Mouse (Mus musculus) spleen, adult 12 weeks (tissue): ENCODE measurements around the gene Nt5e.

ENCODE experiments used
- DNase-seq: peaks from one replicate; pipeline ENCODE4 v3.0.0; 2022; ENCODE audit warnings: low spot score

The Nt5e gene

DNA sequence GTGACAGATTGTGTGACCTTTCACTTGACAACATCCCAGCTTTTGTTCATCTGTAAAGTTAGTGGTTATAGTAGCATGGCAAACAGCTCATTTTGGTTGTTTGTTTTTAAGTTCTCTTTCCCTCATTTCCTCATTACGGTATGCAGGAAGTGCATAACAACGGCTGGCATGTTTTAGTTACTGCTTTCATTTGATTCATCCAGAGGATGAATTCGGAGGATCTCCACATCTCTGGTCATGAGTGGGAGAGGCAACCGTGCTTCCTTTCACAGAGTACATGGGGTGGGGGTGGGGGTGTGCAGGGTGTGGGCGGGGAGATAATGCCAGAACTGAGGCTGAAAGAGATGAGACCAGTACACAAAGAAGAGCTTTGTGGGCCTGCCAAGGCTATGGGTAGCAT, 19.9 kb downstream of the Nt5e start:
- no peak for DNase-seq

DNA sequence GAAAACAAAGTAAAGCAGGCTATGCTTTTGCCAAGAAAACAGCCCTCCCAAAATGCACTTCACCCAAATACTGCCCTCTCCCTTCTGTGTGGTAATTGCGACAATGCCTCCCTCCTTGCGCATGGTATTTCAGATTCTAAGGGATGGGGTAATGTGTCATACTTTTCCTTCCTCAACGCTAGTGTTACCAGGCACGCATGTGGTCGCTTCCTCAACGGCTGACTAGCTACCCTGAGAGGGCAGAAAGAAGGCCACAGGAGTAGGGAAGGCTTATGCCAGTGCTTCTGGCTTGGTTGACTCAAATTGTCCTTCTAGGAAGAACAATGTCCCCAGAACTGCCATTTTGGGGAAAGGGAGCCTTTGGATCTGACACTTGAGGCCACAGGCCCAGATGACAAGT, 21.6 kb downstream of the Nt5e start:
- DNase-seq, result no peak

DNA sequence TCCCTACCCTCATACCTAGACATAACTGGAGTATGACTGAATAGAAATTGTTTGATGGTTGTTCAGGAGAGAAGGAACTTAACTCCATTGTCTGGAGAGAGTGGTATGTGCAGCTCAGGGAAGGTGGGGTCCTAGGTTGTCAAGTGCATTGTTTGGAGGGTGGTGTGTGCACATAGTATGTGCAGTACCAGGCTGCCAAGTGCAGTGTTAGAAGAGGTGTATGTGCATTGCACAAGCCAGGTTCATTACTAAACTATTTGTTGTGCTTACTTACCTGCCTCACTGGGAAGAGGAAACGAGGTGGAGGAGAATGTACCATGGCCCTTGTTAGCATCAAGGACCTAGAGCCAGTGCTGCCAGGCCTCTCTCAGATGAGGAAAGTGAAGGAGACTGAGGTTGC, 23.3 kb downstream of the Nt5e start:
- DNase-seq, result no peak

DNA sequence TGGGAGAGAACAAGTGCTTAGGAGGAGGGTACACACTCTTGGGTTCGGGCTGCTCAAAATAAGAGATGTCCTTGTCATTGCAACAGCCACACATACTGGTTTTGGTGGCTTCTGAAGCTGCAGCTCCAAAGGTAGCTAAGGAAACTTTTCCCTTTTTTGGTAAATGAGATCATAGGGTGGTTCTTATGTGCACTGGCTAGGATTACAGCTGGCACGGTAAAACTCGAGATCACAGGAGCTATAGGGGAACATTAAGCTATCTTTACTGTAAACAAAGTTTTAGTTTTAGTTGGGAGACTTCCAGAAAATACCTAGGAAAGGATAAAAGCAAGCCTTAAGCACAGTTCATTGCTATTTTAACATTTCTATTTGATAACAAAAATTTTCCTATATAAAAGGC, 24.2 kb downstream of the Nt5e start:
- DNase-seq, result no peak

DNA sequence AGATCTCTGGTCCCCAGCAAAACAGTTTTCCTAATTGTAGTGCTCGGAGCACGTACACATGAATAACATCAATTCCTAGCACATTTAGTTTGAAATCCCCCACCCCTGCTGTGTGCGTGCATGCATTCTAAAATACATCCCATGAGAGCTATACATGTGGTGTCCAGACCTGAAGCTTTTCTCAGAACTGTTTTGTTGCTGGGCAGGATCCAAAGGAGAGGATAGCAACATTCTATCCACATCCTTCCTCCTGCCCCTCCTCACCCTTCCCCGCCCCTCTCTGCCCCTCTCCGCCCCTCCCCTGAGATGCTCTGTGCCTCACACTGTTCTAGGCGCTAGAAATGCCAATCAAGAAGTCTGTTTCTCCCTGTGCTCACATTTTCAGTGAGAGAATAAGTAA, 25.7 kb downstream of the Nt5e start:
- DNase-seq, result no peak

DNA sequence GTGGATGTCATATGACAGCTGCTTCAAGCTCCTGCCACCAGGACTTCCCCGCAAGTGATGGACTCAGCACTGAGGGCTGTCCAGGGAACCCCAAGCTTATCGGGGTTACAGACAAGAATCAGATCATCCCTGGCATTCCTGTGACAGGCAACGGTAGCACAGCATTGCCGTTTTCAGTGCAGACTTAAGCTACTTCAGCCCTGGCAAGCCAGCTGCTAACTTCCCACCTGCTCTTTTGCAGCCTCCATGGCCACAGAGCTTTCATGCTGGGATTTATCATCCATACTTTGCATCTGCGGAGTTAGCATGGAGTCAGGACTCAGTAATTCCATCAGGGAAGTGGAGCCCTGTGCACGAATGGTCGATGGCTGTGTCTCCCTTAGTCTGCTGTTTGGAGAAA, 26.5 kb downstream of the Nt5e start:
- DNase-seq, result no peak

DNA sequence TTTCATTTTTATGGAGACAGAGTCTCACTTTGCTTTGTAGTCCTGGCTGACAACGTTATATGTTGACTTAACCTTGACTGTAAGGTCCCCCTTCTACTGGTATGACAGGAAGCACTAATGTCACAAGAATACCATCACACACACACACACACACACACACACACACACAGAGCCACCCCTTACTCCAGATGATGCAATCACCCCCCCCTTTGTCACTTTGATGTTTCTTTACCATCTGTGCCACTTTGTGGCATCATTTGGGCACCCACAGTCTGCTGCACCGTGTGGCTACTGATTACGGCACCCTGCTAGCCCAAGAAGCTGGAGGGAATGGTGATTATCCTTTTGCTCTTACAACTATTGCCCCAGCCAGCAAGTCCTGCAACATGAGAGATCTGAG, 30.2 kb downstream of the Nt5e start:
- no peak for DNase-seq

DNA sequence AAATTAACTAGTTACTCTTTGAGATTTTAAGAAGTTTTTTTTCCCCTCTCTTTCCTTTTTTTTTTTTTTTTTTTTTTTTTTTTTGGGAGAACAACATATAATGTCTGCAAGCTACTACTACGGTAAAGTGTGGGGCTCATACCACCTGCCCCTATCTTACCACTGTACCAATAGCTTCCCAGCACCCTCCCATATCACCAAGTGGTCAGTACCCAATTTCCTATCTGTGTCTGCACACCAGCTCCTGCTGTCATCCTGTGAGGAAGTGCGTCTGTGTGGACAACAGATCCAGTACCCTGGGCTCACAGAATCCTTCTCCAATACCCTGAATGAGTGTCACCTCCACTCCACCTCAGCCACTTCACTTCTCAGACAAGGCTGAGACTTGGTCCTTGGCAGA, 32.1 kb downstream of the Nt5e start:
- no peak for DNase-seq

DNA sequence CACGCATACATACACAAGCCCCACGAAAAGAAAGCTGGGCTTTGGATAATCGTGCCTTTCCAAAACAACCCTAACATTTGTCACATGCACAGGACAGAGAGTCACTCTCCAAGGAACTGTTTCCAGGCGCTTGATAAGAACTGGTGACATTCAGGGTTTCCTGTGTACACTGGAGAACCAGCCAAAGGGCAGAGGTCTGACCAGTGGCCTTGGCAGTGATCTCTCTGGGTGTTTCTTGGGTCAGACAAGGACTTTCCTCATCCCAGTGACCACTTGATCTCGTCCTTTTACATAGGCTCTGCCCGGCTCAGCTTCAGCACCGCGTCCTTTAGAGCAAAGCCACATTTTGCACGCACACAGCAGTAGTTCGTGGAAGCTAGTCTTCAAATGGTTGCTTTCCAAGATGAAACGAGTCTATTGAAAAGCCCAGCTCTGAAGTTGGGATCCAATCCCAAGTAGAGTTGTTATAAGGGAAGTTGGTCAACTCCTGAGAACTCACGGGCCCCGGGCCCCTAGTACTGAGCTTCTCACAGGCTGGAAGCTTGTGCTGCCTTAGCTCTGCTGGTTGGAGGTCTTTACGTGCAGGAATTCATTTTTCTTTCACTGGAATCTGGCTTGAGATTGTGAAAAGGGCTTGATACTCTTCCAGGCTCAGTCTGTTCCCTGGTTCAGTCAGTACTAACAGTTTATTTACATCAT, 34.4 kb downstream of the Nt5e start:
- DNase-seq, result no peak

DNA sequence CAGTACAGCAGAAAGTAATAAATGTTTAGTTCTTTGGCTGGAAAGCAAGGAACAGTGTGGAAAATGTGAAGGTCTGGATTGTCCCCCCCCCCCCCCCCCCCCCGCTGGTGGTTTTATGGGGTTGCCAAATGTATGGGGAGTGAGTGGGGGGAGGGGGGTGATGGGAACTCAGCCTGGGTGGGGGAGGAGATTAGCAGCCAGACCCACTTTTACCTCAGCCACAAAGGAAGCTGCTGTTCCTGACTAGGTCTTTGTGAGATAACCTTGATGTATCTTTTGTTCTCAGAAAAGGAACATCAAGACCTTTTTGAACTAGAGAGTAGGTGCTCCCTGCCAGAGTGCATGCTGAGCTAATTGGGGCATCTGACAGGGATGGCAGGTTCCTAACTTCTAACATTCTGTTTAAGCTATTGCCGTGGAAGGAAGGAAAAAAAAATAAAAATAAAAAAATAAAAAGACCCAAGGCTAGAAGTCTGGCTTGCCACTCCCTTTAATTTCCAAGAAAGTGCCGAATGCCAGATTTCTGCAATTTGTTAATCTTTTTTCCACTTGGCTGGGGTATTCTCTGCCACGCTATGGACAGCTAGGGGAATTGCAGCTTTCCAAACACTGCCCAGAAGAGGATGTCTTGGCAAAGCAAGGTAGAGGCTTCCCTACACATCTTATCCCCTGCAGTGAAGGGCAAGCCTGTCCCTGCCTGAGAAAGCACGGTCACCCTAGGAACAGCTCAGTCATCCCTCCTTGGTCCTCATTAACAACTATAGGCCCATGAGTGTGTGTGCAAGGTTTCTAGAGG, 35.3 kb downstream of the Nt5e start:
- DNase-seq, result no peak

DNA sequence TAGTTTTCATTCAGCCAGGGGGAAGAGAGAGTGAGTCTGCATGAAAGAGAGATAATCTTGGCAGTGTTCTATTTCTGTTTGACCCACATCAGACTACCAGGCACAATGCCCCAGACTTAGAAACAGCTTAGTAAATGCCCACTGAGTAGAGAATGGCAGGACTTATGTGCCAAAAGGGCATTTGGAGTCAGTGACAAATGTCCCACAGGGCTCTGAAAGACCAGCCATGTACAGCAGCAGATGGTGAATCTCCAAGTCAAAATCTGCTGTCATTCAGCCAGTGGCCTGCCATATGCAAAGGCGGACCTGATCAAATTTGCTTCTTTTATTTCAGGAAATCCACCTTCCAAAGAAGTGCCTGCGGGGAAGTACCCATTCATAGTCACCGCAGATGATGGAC, 36.1 kb downstream of the Nt5e start:
- DNase-seq, result no peak

DNA sequence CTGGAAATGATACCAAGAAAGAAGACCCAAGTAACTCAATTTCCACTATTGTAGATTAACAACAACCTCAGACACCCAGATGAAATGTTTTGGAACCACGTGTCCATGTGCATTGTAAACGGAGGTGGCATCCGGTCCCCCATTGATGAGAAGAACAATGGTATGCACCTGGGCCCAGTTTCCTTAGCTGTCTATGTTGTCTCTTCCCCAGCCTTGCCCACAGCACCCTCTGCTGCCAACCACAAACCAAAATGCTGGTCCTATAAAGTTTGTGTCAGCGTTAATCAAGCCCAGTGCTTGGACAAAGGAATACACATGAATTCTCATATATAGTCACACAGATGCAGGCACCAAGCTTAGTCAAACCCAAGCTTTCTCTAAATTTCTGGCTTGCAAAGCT, 39.3 kb downstream of the Nt5e start:
- no peak for DNase-seq

DNA sequence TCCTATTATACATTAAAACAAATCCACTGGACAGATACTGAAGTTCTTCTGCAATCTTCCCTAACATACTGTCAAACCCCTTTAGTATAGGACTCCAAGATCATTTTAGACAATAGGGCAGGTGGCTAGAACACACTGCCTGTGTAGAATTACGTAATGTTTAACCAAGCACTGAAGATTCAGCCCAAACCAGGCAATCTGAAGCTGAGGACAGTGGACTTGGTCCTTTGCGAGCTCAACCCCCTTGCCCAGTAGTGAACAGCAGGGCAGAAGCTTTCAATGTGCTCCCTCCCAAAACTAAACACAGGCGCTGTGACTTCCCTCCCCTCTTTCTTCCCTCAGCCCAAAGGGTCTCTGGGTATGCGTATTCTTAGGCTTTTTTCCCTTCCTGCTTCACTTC, 39.8 kb downstream of the Nt5e start:
- DNase-seq, result no peak

DNA sequence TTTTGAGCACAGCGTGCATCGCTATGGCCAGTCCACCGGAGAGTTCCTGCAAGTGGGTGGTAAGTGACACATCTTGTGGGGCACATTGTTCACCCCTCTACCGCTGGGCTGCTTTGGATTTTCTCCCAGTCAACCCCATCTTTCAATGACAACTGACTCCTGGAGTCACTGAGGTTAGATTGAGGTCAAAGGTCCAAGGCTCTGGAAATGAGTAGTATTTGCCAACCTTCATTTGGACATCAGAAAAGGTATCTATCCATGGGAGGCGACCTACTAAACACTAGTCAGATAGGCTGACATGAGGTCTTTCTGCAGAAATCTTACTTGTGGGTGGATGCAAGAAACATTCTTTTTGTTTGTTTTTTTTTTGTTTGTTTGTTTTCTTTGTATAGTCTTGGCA, 40.3 kb downstream of the Nt5e start:
- no peak for DNase-seq

DNA sequence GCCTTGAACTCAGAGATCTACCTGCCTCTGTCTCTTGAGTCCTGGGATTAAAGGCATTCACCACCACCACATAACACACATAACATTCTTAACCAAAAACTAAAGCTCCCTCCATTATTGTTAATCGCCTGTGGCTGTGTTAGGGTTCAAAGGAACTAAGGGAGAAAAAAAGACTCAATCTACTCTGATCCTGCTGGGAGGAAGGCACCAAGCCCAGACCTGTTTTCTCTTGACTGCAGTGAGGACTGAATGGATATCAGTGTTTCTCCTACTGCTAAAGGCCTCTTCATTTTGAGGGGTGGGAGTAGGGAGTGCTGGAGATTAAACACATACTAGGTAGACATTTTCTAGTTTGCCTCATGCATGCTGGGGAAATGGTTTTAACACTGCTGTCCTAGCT, 40.8 kb downstream of the Nt5e start:
- DNase-seq, result no peak

DNA sequence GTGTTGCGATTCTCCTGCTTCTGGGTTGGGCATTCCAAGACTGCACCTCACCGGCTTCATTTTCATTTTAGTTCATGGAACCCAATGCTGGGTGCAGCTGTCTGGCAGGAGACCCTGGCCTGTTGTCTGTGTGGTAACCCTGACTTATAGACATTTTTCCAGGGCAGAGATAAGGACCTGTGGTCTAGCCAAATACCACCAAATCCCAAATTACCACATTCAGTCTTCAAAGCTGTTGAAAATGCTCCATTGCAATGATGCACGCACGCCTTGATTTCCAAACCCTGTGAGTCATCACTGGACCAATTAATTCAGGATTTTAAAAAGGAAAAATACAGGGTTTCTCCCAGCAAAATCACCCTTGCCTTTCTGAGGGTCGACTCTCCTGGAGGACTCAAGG, 41.5 kb downstream of the Nt5e start:
- DNase-seq, result no peak

DNA sequence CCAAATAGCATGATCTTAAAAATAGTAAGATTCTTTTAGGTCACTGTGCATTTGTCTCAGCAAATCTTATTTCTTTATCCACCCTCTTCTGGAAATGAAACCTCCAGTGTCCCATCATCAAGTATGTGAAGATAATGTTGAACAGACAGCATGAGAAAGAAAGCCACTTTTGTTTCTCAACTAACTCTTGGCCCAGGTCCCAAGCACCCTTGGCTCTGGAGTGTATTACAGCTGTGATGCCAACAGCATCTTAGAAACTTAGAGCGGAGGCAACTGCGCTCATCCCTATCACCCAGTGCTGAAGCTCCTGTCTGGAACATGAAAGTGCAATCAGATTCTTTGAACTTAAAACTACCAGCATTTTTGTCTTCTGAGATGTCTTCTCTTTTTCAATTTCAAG, 42.7 kb downstream of the Nt5e start:
- DNase-seq, result no peak

DNA sequence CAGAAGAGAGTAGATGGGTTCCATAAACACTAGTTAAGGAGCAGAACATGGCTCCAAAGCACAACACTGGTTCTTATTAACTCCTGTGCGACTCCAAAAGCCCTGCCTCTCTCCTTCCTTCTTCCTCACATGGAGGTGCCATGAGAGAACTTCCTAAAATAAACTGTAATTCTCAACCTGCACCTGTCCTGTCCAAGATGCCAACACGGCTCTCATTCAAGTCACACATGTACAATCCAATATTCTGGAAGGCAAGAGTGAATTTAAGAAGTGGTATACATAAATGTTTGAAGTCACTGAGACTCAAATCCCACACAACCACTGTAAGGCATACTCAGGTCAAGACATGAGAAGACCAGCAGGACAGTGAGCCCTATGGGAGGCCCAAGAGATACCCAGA, 44.2 kb downstream of the Nt5e start:
- DNase-seq, result no peak

DNA sequence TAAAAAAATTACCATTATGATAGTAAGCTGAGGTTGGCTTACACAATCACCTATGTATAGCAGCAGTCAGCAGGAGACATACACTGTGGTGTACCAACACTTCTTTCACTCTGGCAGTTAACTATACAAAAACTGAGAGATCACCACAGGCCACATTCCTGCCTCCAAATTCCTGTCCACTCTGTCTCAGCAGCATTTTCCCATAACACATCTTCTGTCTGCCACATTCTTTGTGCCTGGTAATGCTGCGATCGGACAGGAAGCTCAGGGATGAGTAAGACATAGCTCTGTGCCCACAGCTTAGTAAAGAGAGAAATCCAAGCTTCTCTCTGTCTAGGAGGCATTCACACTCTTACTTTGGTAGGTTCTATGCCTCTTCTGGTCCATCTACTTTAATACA, 46.0 kb downstream of the Nt5e start:
- DNase-seq, result no peak

DNA sequence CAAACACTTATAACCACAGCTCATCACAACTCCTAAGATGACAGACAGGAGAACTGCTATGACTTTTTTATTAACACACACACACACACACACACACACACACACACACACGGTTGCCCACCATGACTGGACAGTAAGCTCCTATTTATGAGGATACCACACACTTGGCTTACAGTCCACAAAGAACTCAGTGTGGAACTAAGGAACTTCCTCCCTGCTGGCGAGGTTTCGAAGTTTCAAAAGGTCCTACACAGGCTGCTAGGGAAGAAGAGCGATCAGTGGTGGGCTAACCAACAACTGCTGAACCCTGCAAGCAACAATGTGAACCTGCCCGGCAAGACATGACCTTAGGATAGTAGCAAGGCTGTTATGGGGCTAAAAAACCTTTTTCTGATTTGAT, 50.5 kb downstream of the Nt5e start:
- DNase-seq, result no peak

DNA sequence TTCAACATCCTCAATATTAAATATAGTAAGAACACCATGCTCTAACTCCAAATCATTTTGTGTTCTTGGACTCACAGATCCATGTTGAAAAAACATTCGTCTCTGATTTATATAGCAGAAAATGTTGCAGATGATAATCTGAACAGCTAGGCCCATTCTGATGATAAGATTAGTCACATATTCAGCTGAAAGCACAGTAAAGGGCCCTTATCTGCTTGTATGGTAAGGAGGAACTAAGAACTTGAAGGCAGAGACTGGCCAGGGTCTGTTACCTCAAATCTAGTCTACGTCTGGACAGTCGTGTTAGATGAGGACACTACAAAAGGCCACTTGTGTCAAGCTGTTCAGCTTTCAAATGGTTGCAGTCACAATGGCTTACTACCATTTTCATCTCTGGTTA, 52.1 kb downstream of the Nt5e start:
- DNase-seq, result no peak

DNA sequence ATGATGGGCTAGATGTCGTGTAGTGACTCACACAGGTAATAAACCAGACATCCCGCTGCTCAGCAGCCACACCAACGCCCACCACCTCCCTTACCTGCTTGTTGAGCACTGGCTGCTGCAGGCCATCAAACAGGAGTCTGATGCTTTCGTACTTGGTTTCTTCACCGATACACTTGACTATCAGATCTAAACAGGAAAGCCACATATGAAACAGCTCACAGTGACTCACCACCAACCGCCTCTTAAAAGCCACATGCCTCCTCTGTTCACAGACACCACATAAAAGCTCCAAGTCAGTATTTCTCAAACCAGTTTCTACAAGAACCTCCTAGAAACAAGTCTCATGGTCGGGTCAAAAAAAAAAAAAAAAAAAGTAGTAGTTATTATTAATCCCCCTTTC, 53.1 kb downstream of the Nt5e start:
- DNase-seq, result no peak

DNA sequence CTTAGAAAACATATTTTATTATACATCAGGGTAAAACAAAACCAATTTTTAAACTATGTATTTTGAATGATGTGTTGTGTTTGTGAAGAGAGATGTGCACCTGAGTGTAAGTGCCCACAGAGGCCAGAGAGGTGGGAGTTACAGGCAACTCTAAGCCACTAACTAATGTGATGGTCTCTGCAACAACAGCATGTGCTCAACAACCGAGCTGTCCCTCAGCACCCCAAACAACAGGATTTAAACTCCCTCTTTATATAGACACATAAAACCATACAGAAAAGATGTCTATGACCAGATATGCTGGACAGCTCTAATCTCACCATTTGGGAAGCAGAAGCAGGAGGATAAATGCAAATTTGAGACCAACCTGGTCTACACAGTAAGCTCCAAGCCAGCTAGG, 53.5 kb downstream of the Nt5e start:
- DNase-seq, result no peak

DNA sequence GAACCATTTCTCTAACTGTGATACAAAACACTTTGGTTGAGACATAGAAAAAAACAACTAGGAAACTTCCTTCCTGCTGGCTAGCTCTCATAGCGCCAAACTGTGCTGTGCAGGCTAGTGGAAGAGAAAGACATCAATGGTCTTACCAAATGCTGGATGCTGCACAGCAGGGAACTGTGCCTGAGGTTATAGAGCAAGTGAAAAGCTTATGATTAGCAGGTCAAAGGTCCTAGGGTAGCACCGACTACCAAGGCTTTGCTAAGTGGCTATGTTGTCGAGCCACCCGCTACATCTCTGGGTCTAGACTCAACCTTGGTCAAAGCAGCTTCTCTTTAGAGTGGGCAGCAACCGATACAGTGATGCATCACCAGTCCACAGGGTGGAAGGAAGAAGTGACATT, 61.8 kb downstream of the Nt5e start:
- DNase-seq, result no peak
